Mouse (Mus musculus): Measurements from ENCODE around the gene Cox5b.

DNA sequence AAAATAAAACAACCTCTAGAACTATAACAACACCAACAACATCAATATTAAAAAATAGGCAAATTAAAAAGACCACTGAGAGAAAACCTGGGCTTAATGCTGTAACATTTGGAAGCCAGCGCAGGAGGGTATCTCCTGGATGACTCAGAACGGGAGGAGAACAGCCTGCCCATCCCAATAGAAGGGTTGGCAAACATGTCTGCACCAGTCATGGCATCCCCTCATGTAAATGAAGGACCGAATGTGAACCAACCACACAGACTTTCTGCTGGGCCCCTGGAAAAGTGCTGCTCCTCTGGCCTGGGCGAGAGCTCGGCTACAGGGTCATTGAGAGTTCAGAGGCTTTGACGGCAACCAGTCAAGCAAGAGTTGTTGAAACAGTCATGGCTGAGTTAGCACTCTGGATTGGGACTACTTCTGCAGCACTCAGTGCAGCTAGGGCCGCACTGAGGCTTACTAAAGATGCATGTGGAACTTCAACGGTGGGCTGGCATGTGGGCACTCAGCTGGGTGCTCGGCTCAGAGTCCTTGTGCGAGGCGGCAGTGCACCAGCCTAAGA is 26.0 kb upstream of the Cox5b start:
- TF ChIP-seq POLR2A (IDR thresholded peaks at IDR 0.05; ENCODE audit: insufficient read depth, low read length) (no peak), CTCF (IDR thresholded peaks at IDR 0.05; ENCODE audit: low read depth, low read length) (no peak)
